Mouse (Mus musculus) G1E (cell line): ENCODE measurements around the gene Gm9573. TPM values are rescaled to one million over a fixed set of nuclear protein-coding genes. Genes with fewer than 3 reads are reported as not detected.

Experiments
- ATAC-seq: 2 replicates; pipeline ENCODE4 v1.8.0; 2016; ENCODE audit warnings: mild to moderate bottlenecking; ENCODE audit not compliant: insufficient number of reproducible peaks, poor library complexity, low FRiP score, severe bottlenecking; ENCODE audit errors: extremely low read depth
- DNase-seq: peaks from one replicate; pipeline ENCODE4 v3.0.0; 2012; ENCODE audit warnings: low spot score
- H3K27me3 ChIP-seq: 2 replicates; pipeline ENCODE4 v1.6.1; 2012; ENCODE audit warnings: mild to moderate bottlenecking, low read length, inconsistent platforms; ENCODE audit not compliant: insufficient read depth
- H3K36me3 ChIP-seq: replicated peaks from 2 replicates; pipeline ENCODE3; 2012; ENCODE audit warnings: mild to moderate bottlenecking, inconsistent platforms
- H3K4me1 ChIP-seq: 2 replicates; pipeline ENCODE4 v1.6.1; 2012; ENCODE audit warnings: low read depth, low read length, inconsistent platforms, mixed read lengths; ENCODE audit not compliant: insufficient read depth
- H3K4me3 ChIP-seq: 2 replicates; pipeline ENCODE4 v1.5.1; 2012; ENCODE audit warnings: low read depth, mild to moderate bottlenecking, inconsistent platforms, low read length, moderate library complexity, mixed read lengths
- H3K9me3 ChIP-seq: replicated peaks from 2 replicates; pipeline ENCODE4 v1.6.1; 2012; ENCODE audit warnings: inconsistent platforms
- CTCF ChIP-seq: IDR thresholded peaks from 2 replicates; pipeline ENCODE4 v1.5.1; 2012; ENCODE audit warnings: low read depth, low read length, inconsistent platforms, mixed read lengths
- GATA1 ChIP-seq: IDR thresholded peaks from 2 replicates; pipeline ENCODE4 v1.6.1; 2012; ENCODE audit warnings: borderline replicate concordance, low read length, inconsistent platforms, mixed read lengths
- GATA2 ChIP-seq: IDR thresholded peaks from 2 replicates; pipeline ENCODE4 v1.6.1; 2012; ENCODE audit warnings: low read depth, low read length, inconsistent platforms, borderline replicate concordance
- POLR2AphosphoS5 ChIP-seq: IDR thresholded peaks from 2 replicates; pipeline ENCODE4 v1.6.1; 2012; ENCODE audit warnings: low read depth, low read length, inconsistent platforms; ENCODE audit not compliant: insufficient replicate concordance
- TAL1 ChIP-seq: conservative IDR thresholded peaks from 2 replicates; pipeline ENCODE4 v1.6.1; 2012; ENCODE audit warnings: low read depth, low read length, inconsistent platforms, mixed read lengths
- polyA plus RNA-seq: library from polyadenylated mRNA; stranded (reverse); fragments of >175 nt; gene quantifications from 2 replicates; pipeline ENCODE4 v1.2.3, GENCODE M21; 2012
- total RNA-seq, 2 experiments: library from RNA; stranded (forward) in 1 of 2; stranded (reverse) in 1 of 2; fragments of 200-1000 nt in 1 of 2; fragments of >200 nt in 1 of 2; fragmentation: Nextera tagmentation in 1 of 2; gene quantifications; 2 replicates each; pipeline ENCODE4 v1.2.3; 2014 to 2017

Gm9573 gene
- total and polyA plus RNA-seq, 3 experiments, result 0.11 TPM; not detected in 2

DNA sequence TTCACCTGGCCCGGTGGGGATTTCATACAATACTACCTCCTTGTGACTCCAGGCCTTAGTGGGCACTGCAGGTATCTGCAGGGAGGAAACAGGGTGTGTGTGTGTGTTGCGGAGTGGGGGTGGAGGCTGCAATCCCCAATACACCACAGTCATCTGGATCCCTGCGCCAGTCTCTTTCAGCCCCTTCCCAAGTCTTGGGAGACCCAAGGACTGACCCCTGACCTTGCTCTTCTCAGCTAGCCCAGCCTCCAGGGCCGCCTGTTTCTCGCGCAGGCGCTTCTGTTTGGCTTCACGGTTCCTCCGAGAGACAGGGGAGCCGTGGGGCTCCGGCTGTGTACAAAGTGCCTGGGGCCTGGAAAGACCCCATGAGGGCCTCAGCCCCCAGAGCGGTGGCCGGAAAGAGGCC is 40.4 kb upstream of the Gm9573 start:
- peaks cover 79% of the 10 kb centered on the region for H3K36me3 ChIP-seq
- H3K9me3 ChIP-seq, result no peaks in the 10 kb centered on the region
- DNase-seq (peak; percentile 51), ATAC-seq (no peak)
- peaks cover 25% of the 10 kb centered on the region for H3K4me1 ChIP-seq
- H3K4me3 ChIP-seq, result peak overlapping the region; percentile 93
- TF ChIP-seq CTCF (no peak), TAL1 (no peak), GATA2 (no peak), POLR2AphosphoS5 (no peak)
- H3K27me3 ChIP-seq, result no peaks in the 10 kb centered on the region

GRCm38 (mm10) chr17:35665957-35666515 is 39.6 kb upstream of the Gm9573 start:
- Histone ChIP-seq H3K4me1 (peaks cover 25% of the 10 kb centered on the region), H3K9me3 (no peaks in the 10 kb centered on the region), H3K27me3 (no peaks in the 10 kb centered on the region), H3K36me3 (peaks cover 80% of the 10 kb centered on the region), H3K4me3 (peak overlapping the region; percentile 57; the same call in 1 of the 2 replicates)
- TF ChIP-seq GATA1, result no peak
- TF ChIP-seq CTCF, result peak; percentile 29; the same call in 1 of the 2 replicates
- TF ChIP-seq TAL1, result no peak
- peak; percentile 51; the same call in 1 of the 2 replicates for ATAC-seq
- DNase-seq, result peak; percentile 87

DNA sequence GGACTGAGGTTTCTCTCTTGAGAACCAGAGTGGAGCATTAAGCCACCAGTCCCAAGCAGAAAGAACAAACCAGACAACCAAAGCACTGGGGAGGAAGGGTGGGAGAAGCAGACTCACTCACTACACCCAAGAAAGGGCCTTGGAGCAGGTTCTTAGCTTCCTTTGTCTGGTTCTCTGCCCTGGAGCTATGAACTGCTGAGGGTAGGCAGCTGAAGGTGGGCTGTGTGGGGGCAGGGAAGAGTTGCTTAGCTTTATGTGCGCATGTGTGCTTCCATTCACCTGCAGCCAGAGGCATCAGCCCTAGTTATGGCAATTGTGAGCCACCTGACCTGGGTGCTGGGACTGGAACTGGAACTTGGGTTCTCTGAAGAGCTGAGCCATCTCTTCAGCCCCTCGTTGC is 26.6 kb upstream of the Gm9573 start:
- no peak for DNase-seq
- H3K4me3 ChIP-seq, result no peak overlapping the region
- no peaks in the 10 kb centered on the region for H3K9me3 ChIP-seq
- H3K4me1 ChIP-seq, result no peaks in the 10 kb centered on the region; the same call in 1 of the 2 replicates
- no peak for ATAC-seq
- H3K36me3 ChIP-seq, result peaks cover 37% of the 10 kb centered on the region
- no peak for TF ChIP-seq CTCF
- TF ChIP-seq GATA2, result no peak
- no peak for TF ChIP-seq POLR2AphosphoS5
- no peak for TF ChIP-seq TAL1
- no peak for TF ChIP-seq GATA1
- peaks cover 19% of the 10 kb centered on the region for H3K27me3 ChIP-seq

DNA sequence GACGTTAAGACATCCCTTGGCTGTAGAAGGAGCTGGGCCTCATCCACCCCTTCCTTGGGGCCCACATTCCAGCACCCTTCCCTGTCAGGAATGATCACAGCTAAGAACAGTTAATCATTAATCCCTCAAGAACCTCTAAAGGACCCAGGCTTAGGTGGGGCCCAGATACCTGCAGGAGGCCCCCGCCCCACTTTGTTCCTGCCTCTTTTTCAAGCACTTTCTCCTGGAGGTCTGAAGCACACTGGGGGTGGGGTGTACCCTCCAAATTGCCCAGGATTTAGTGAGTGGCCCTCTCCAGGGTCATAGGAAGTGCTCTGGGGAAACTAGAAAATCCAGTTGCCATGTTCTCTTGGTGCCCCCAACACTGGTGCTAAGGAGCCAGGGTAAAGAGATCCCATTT is 23.0 kb upstream of the Gm9573 start:
- ATAC-seq, result no peak

GRCm38 (mm10) chr17:35643609-35644236 is 17.3 kb upstream of the Gm9573 start, which contains the start of gene Mucl3:
Gene Mucl3 (minus strand): TSS chr17:35643695.
- Histone ChIP-seq H3K4me1 (no peaks in the 10 kb centered on the region), H3K36me3 (no peaks in the 10 kb centered on the region), H3K27me3 (peaks cover 22% of the 10 kb centered on the region), H3K9me3 (no peaks in the 10 kb centered on the region), H3K4me3 (no peak within 1 kb of the TSS)
- no peak for TF ChIP-seq POLR2AphosphoS5
- no peak for TF ChIP-seq CTCF
- no peak for TF ChIP-seq GATA2
- TF ChIP-seq GATA1, result no peak
- no peak for TF ChIP-seq TAL1
- ATAC-seq, result no peak
- no peak for DNase-seq

More for the DNA sequence above, 23.0 kb upstream of the Gm9573 start:
- no peaks in the 10 kb centered on the region; the same call in 1 of the 2 replicates for H3K4me1 ChIP-seq
- TF ChIP-seq CTCF (no peak), TAL1 (no peak), POLR2AphosphoS5 (no peak), GATA2 (no peak), GATA1 (no peak)
- peaks cover under 1% of the 10 kb centered on the region for H3K36me3 ChIP-seq
- peaks cover 28% of the 10 kb centered on the region for H3K27me3 ChIP-seq
- no peak overlapping the region for H3K4me3 ChIP-seq
- DNase-seq, result no peak
- no peaks in the 10 kb centered on the region for H3K9me3 ChIP-seq

GRCm38 (mm10) chr17:35639352-35639751 is 12.9 kb upstream of the Gm9573 start:
- peaks cover 4% of the 10 kb centered on the region for H3K4me1 ChIP-seq
- TF ChIP-seq TAL1 (no peak), CTCF (no peak)
- no peak for DNase-seq
- H3K9me3 ChIP-seq, result no peaks in the 10 kb centered on the region
- no peaks in the 10 kb centered on the region for H3K36me3 ChIP-seq
- H3K27me3 ChIP-seq, result peaks cover 19% of the 10 kb centered on the region
- no peak for ATAC-seq
- no peak overlapping the region for H3K4me3 ChIP-seq
